Mouse (Mus musculus) intestine, embryonic 16.5 days (tissue): ENCODE measurements around the gene Slc22a12. TPM values are rescaled to one million over a fixed set of nuclear protein-coding genes. Genes with fewer than 3 reads are reported as not detected.

Experiments
- ATAC-seq: fragments of 200-750 bp; cut with Nextera tagmentation; 2 replicates; pipeline ENCODE4 v1.8.0; 2017; ENCODE audit warnings: moderate TSS enrichment, moderate library complexity
- H3K27ac ChIP-seq: fragments of 300-500 bp; sonication (generic); 2 replicates; pipeline ENCODE4 v1.5.1; 2014; ENCODE audit warnings: mild to moderate bottlenecking, low read length
- H3K27me3 ChIP-seq: fragments of 300-500 bp; sonication (generic); replicated peaks from 2 replicates; pipeline ENCODE4 v1.6.1; 2014; ENCODE audit warnings: low read length, control low read depth, mixed read lengths; ENCODE audit not compliant: control insufficient read depth, insufficient read depth
- H3K36me3 ChIP-seq: fragments of 300-500 bp; sonication (generic); 2 replicates; pipeline ENCODE4 v1.6.1; 2014; ENCODE audit warnings: low read length, control low read depth; ENCODE audit not compliant: control insufficient read depth, insufficient read depth
- H3K4me1 ChIP-seq: fragments of 300-500 bp; sonication (generic); 2 replicates; pipeline ENCODE4 v1.6.1; 2014; ENCODE audit warnings: low read length, control low read depth, mixed read lengths; ENCODE audit not compliant: control insufficient read depth, insufficient read depth
- H3K4me2 ChIP-seq: fragments of 300-500 bp; sonication (generic); 2 replicates; pipeline ENCODE4 v1.6.1; 2014; ENCODE audit warnings: low read depth, low read length, control low read depth
- H3K4me3 ChIP-seq: fragments of 300-500 bp; sonication (generic); 2 replicates; pipeline ENCODE4 v1.5.1; 2014; ENCODE audit warnings: mild to moderate bottlenecking, low read length
- H3K9ac ChIP-seq: fragments of 300-500 bp; sonication (generic); 2 replicates; pipeline ENCODE4 v1.6.1; 2014; ENCODE audit warnings: low read depth, low read length
- H3K9me3 ChIP-seq: fragments of 300-500 bp; sonication (generic); 2 replicates; pipeline ENCODE4 v1.6.1; 2016; ENCODE audit warnings: low read length, control low read depth; ENCODE audit not compliant: control insufficient read depth
- WGBS: fragments of 180-500 bp; shearing (Covaris S2); extraction: QIAGEN DNeasy Blood & Tissue Kit; methylation state at CpG from one replicate; pipeline ENCODE4 v1.1.7; 2014; 5-methylcytosine and 5-hydroxymethylcytosine counted together
- polyA plus RNA-seq: library from polyadenylated mRNA; unstranded; fragments of >200 nt; fragmentation: Nextera tagmentation; extraction: Ambion mirVana; gene quantifications from 2 replicates; pipeline ENCODE4 v1.2.1, GENCODE M21; 2015

The Slc22a12 gene
- polyA plus RNA-seq, 1 experiment from 2014 or later = not detected

- H3K4me3 ChIP-seq = no peak overlapping the region
- H3K36me3 ChIP-seq = no peaks in the 10 kb centered on the region
- no peak overlapping the region for H3K4me2 ChIP-seq
- H3K9me3 ChIP-seq = no peaks in the 10 kb centered on the region
- no peak overlapping the region for H3K9ac ChIP-seq
- WGBS = 13% methylated on average over 15 of the region's 15 CpGs
- H3K27me3 ChIP-seq = peaks cover 14% of the 10 kb centered on the region
- ATAC-seq = no peak
- H3K27ac ChIP-seq = no peak overlapping the region
- 0 out of 2 replicates have a peak, but pooled peaks cover 3% of the 10 kb centered on the region for H3K4me1 ChIP-seq
These were observed 29.3 kb downstream of the Slc22a12 start for GRCm38 (mm10) chr19:6513389-6514139.

- H3K27me3 ChIP-seq = peaks cover 34% of the 10 kb centered on the region
- no peak overlapping the region for H3K27ac ChIP-seq
- H3K9me3 ChIP-seq = no peaks in the 10 kb centered on the region
- no peak for ATAC-seq
- WGBS = 77% methylated on average over 2 of the region's 2 CpGs
- H3K4me2 ChIP-seq = no peak overlapping the region
- no peak overlapping the region for H3K9ac ChIP-seq
- H3K4me3 ChIP-seq = no peak overlapping the region
- H3K36me3 ChIP-seq = no peaks in the 10 kb centered on the region
- H3K4me1 ChIP-seq = 0 out of 2 replicates have a peak, but pooled peaks cover 3% of the 10 kb centered on the region
These were observed 32.3 kb downstream of the Slc22a12 start for GRCm38 (mm10) chr19:6510546-6510945.

GRCm38 (mm10) chr19:6509881-6510280 lies 33.0 kb downstream of the Slc22a12 start:
- Histone ChIP-seq H3K4me1 (0 out of 2 replicates have a peak, but pooled peaks cover 3% of the 10 kb centered on the region), H3K36me3 (no peaks in the 10 kb centered on the region), H3K27me3 (peaks cover 34% of the 10 kb centered on the region), H3K4me2 (no peak overlapping the region), H3K27ac (no peak overlapping the region), H3K9ac (no peak overlapping the region), H3K4me3 (no peak overlapping the region), H3K9me3 (no peaks in the 10 kb centered on the region)
- 64% methylated on average over 10 of the region's 10 CpGs for WGBS
- ATAC-seq = no peak

- Histone ChIP-seq H3K4me1 (peaks cover 10% of the 10 kb centered on the region), H3K4me3 (no peak overlapping the region), H3K27ac (no peak overlapping the region), H3K9ac (no peak overlapping the region), H3K27me3 (peaks cover 45% of the 10 kb centered on the region), H3K4me2 (no peak overlapping the region), H3K9me3 (no peaks in the 10 kb centered on the region), H3K36me3 (no peaks in the 10 kb centered on the region)
- no peak for ATAC-seq
- 42% methylated on average over 10 of the region's 10 CpGs for WGBS
These were observed 35.4 kb downstream of the Slc22a12 start for GRCm38 (mm10) chr19:6507393-6507792.

- Histone ChIP-seq H3K27me3 (peaks cover 63% of the 10 kb centered on the region), H3K9ac (no peak overlapping the region), H3K4me3 (no peak overlapping the region), H3K27ac (no peak overlapping the region), H3K4me1 (peaks cover 19% of the 10 kb centered on the region), H3K36me3 (no peaks in the 10 kb centered on the region), H3K9me3 (no peaks in the 10 kb centered on the region), H3K4me2 (no peak overlapping the region)
- ATAC-seq = no peak
- WGBS = 78% methylated on average over 12 of the region's 12 CpGs
These were observed 38.2 kb downstream of the Slc22a12 start for GRCm38 (mm10) chr19:6504656-6505045.

- Histone ChIP-seq H3K4me1 (peaks cover 19% of the 10 kb centered on the region), H3K27ac (no peak overlapping the region), H3K9me3 (no peaks in the 10 kb centered on the region), H3K36me3 (no peaks in the 10 kb centered on the region), H3K4me3 (no peak overlapping the region), H3K27me3 (peaks cover 68% of the 10 kb centered on the region), H3K9ac (no peak overlapping the region), H3K4me2 (no peak overlapping the region)
- ATAC-seq = no peak
- WGBS = 23% methylated on average over 14 of the region's 16 CpGs
These were observed 38.7 kb downstream of the Slc22a12 start for GRCm38 (mm10) chr19:6503926-6504655.

- Histone ChIP-seq H3K4me1 (peaks cover 22% of the 10 kb centered on the region), H3K9me3 (no peaks in the 10 kb centered on the region), H3K4me3 (peak overlapping the region; percentile 38), H3K27me3 (peaks cover 81% of the 10 kb centered on the region), H3K9ac (no peak overlapping the region; the same call in 1 of the 2 replicates), H3K4me2 (peak overlapping the region; percentile 78), H3K27ac (no peak overlapping the region), H3K36me3 (no peaks in the 10 kb centered on the region)
- ATAC-seq = peak; percentile 38
- WGBS = 4% methylated on average over 20 of the region's 20 CpGs
These were observed 40.1 kb downstream of the Slc22a12 start for GRCm38 (mm10) chr19:6502543-6503319.

GRCm38 (mm10) chr19:6502035-6502541 lies 40.7 kb downstream of the Slc22a12 start:
- Histone ChIP-seq H3K4me2 (peak overlapping the region; percentile 78), H3K36me3 (no peaks in the 10 kb centered on the region), H3K9me3 (no peaks in the 10 kb centered on the region), H3K4me3 (peak overlapping the region; percentile 38), H3K27ac (no peak overlapping the region), H3K4me1 (peaks cover 22% of the 10 kb centered on the region), H3K27me3 (peaks cover 77% of the 10 kb centered on the region), H3K9ac (no peak overlapping the region; the same call in 1 of the 2 replicates)
- peak; percentile 67 for ATAC-seq
- WGBS = 0% methylated on average over 25 of the region's 25 CpGs

GRCm38 (mm10) chr19:6500636-6501025 lies 42.2 kb downstream of the Slc22a12 start:
- peaks cover 76% of the 10 kb centered on the region for H3K27me3 ChIP-seq
- no peak overlapping the region for H3K4me3 ChIP-seq
- WGBS = 31% methylated on average over 2 of the region's 2 CpGs
- peaks cover 22% of the 10 kb centered on the region for H3K4me1 ChIP-seq
- H3K9me3 ChIP-seq = no peaks in the 10 kb centered on the region
- H3K27ac ChIP-seq = no peak overlapping the region
- H3K9ac ChIP-seq = no peak overlapping the region
- no peak overlapping the region for H3K4me2 ChIP-seq
- ATAC-seq = no peak
- no peaks in the 10 kb centered on the region for H3K36me3 ChIP-seq
